Mouse (Mus musculus): Measurements from ENCODE around the gene Maip1. TPM values are rescaled to one million over a fixed set of nuclear protein-coding genes. Genes with fewer than 3 reads are reported as not detected.
A peak's percentile ranks its signal among the peaks of the same experiment; 100 is the strongest.

The Maip1 gene
- 20.4 and 20.7 TPM in 2 replicates for polyA plus RNA-seq (2016; fragmentation: Nextera tagmentation; extraction: Ambion mirVana)

GRCm38 (mm10) chr1:57406187-57407151, at the start of gene Maip1, which contains the start of gene Tyw5:
TSS of gene Maip1 (plus strand) at chr1:57406328.
TSS of gene Tyw5 (minus strand) at chr1:57407101.
- Histone ChIP-seq H3K4me2 (peak within 1 kb of the TSS; percentile 78), H3K4me1 (replicated peaks) (peaks cover 20% of the 10 kb centered on the region), H3K9ac (replicated peaks) (peak within 1 kb of the TSS; percentile 90), H3K27me3 (no peaks in the 10 kb centered on the region), H3K27ac (peak within 1 kb of the TSS; percentile 96), H3K36me3 (peaks cover 11% of the 10 kb centered on the region; the same call in 1 of the 2 replicates), H3K9me3 (no peaks in the 10 kb centered on the region), H3K4me3 (replicated peaks) (peak within 1 kb of the TSS; percentile 84)
- under 1% methylated on average over 72 of the region's 72 CpGs for whole genome bisulfite sequencing
- peak; percentile 80 for ATAC-seq (ENCODE audit: insufficient number of reproducible peaks, insufficient read depth, low FRiP score, low TSS enrichment, low read depth)

- H3K36me3 ChIP-seq = no peaks in the 10 kb centered on the region
- H3K27ac ChIP-seq = no peak overlapping the region
- H3K9me3 ChIP-seq = no peaks in the 10 kb centered on the region
- no peak overlapping the region for H3K4me3 ChIP-seq (replicated peaks)
- H3K27me3 ChIP-seq = no peaks in the 10 kb centered on the region
- H3K4me2 ChIP-seq = no peak overlapping the region
- H3K4me1 ChIP-seq (replicated peaks) = peaks cover 10% of the 10 kb centered on the region; the same call in 1 of the 2 replicates
- peak; percentile 84 for ATAC-seq (ENCODE audit: insufficient number of reproducible peaks, insufficient read depth, low FRiP score, low TSS enrichment, low read depth)
- WGBS = 25% methylated on average over 5 of the region's 5 CpGs
- no peak overlapping the region for H3K9ac ChIP-seq (replicated peaks)
Measured at GRCm38 (mm10) chr1:57358546-57358945, 47.6 kb upstream of the Maip1 start.

GRCm38 (mm10) chr1:57367446-57367845, 38.7 kb upstream of the Maip1 start:
- no peak overlapping the region for H3K9ac ChIP-seq (replicated peaks)
- 94% methylated on average over 3 of the region's 3 CpGs for WGBS
- H3K27me3 ChIP-seq = no peaks in the 10 kb centered on the region
- H3K27ac ChIP-seq = no peak overlapping the region
- H3K9me3 ChIP-seq = no peaks in the 10 kb centered on the region
- no peak overlapping the region for H3K4me2 ChIP-seq
- no peaks in the 10 kb centered on the region for H3K4me1 ChIP-seq (replicated peaks)
- H3K36me3 ChIP-seq = no peaks in the 10 kb centered on the region
- H3K4me3 ChIP-seq (replicated peaks) = no peak overlapping the region
- ATAC-seq (ENCODE audit: insufficient number of reproducible peaks, insufficient read depth, low FRiP score, low TSS enrichment, low read depth) = no peak

- H3K4me3 ChIP-seq (replicated peaks) = no peak overlapping the region
- no peaks in the 10 kb centered on the region for H3K36me3 ChIP-seq
- no peaks in the 10 kb centered on the region for H3K4me1 ChIP-seq (replicated peaks)
- H3K9me3 ChIP-seq = 0 out of 2 replicates have a peak, but pooled peaks cover 2% of the 10 kb centered on the region
- 84% methylated on average over 4 of the region's 4 CpGs for WGBS
- no peak overlapping the region for H3K27ac ChIP-seq
- H3K9ac ChIP-seq (replicated peaks) = no peak overlapping the region
- no peak overlapping the region for H3K4me2 ChIP-seq
- no peak for ATAC-seq (ENCODE audit: insufficient number of reproducible peaks, insufficient read depth, low FRiP score, low TSS enrichment, low read depth)
- H3K27me3 ChIP-seq = no peaks in the 10 kb centered on the region
Measured at GRCm38 (mm10) chr1:57369111-57369510, 37.0 kb upstream of the Maip1 start.

DNA sequence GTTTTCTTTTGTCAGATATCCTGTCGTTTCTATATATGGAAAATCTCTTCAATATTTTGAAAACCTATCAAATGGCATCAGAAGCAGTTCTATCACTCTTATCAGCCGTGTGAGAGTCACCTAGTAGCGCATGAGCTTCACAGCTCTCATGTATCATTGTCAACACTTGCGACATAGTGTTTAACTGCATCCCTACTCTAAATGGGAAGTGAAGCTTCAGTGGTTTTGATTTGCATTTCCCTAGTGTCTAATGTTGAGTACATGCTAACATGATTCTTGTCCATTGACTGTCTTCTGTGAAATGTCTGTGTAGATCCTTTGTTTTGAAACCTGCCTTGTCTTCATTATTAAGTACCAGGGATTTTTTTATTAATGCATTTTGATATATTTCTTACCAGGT, 35.7 kb upstream of the Maip1 start:
- no peaks in the 10 kb centered on the region for H3K27me3 ChIP-seq
- H3K9ac ChIP-seq (replicated peaks) = no peak overlapping the region
- no peak overlapping the region for H3K27ac ChIP-seq
- no peak overlapping the region for H3K4me3 ChIP-seq (replicated peaks)
- no peaks in the 10 kb centered on the region for H3K4me1 ChIP-seq (replicated peaks)
- H3K36me3 ChIP-seq = no peaks in the 10 kb centered on the region
- ATAC-seq (ENCODE audit: insufficient number of reproducible peaks, insufficient read depth, low FRiP score, low TSS enrichment, low read depth) = no peak
- WGBS = 84% methylated on average over 4 of the region's 4 CpGs
- 0 out of 2 replicates have a peak, but pooled peaks cover 2% of the 10 kb centered on the region for H3K9me3 ChIP-seq
- H3K4me2 ChIP-seq = no peak overlapping the region

GRCm38 (mm10) chr1:57375276-57375675, 30.9 kb upstream of the Maip1 start:
- Histone ChIP-seq H3K9me3 (0 out of 2 replicates have a peak, but pooled peaks cover 2% of the 10 kb centered on the region), H3K4me3 (replicated peaks) (no peak overlapping the region), H3K36me3 (no peaks in the 10 kb centered on the region), H3K4me1 (replicated peaks) (peaks cover 13% of the 10 kb centered on the region), H3K27me3 (no peaks in the 10 kb centered on the region), H3K27ac (no peak overlapping the region), H3K9ac (replicated peaks) (no peak overlapping the region), H3K4me2 (no peak overlapping the region)
- 85% methylated on average over 2 of the region's 2 CpGs for WGBS
- ATAC-seq (ENCODE audit: insufficient number of reproducible peaks, insufficient read depth, low FRiP score, low TSS enrichment, low read depth) = no peak

DNA sequence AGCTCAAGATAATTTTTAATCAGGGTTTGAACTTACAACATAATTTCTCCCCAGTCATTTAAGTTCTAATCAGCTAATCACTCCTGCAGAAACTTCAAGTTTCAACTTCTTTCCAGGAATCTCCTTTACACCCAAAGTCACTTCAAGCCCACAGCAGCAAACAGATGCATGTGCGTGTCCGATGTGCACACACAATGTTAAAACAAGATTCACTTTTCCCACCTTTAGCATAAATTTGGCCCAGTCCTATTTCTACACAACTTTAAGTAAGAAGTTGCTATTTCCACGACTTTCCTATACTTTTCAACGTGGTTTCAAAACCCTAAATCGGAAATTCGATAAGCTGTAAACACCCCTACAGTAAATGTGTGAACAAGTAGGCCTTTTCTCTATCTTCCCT, 29.3 kb upstream of the Maip1 start:
- H3K36me3 ChIP-seq = no peaks in the 10 kb centered on the region
- no peak for ATAC-seq (ENCODE audit: insufficient number of reproducible peaks, insufficient read depth, low FRiP score, low TSS enrichment, low read depth)
- no peaks in the 10 kb centered on the region for H3K27me3 ChIP-seq
- peak overlapping the region; percentile 95 for H3K4me2 ChIP-seq
- WGBS = 61% methylated on average over 6 of the region's 6 CpGs
- H3K9me3 ChIP-seq = 0 out of 2 replicates have a peak, but pooled peaks cover 2% of the 10 kb centered on the region
- H3K27ac ChIP-seq = no peak overlapping the region
- H3K4me3 ChIP-seq (replicated peaks) = peak overlapping the region; percentile 89
- no peak overlapping the region for H3K9ac ChIP-seq (replicated peaks)
- peaks cover 13% of the 10 kb centered on the region for H3K4me1 ChIP-seq (replicated peaks)

DNA sequence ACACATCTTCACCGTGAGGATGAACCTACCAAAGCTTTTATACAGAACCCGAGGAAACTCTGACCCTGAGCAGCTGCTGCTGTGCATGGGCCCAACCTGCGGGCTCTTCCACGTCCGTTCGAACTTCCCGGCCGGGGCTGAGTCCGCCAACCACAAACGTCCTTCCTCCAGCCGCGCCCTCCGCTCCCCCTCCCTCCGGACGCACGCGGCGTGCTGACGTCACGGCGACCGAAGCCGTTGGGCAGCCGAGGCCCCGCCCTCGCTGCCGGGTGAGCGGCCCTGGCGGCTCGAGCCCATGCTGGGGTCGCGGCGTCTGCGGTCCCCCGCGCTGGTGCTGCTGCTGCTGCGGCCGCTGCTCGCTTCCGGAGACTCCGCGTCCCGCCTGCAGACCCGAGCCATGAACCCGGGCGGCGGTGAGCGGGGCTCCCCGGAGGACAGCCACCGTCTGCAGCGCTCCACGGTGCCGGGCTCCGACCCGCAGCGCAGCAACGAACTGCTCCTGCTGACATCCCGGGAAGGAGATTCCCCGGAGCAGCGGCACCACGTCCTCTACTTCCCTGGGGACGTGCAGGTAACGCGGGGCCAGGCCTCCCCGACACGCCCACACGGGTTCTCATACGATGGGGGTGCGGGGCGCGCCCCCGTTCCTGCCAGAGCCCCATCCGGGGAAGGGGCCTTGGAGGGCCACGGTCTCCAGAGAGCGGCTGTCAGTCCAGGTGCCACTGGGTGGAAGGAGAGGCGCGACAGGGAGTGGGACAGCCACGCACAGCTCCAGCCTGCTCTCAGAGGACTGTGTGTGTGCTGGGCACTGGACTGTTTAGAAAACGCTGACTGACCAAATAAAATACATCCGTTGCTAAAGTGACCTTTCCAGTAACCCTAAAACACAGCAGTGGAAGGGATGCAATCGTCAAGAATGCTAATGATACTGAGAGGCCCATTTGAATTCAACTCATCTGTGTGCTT, 28.5 kb upstream of the Maip1 start, which contains the start of gene 1700066M21Rik:
Gene 1700066M21Rik, plus strand, starts transcription at position 245 of the 966 bp plus-strand sequence.
- H3K4me2 ChIP-seq = peak within 1 kb of the TSS; percentile 95
- 0 out of 2 replicates have a peak, but pooled peaks cover 2% of the 10 kb centered on the region for H3K9me3 ChIP-seq
- H3K36me3 ChIP-seq = no peaks in the 10 kb centered on the region
- WGBS = under 1% methylated on average over 81 of the region's 81 CpGs
- peaks cover 13% of the 10 kb centered on the region for H3K4me1 ChIP-seq (replicated peaks)
- no peaks in the 10 kb centered on the region for H3K27me3 ChIP-seq
- peak within 1 kb of the TSS; percentile 89 for H3K4me3 ChIP-seq (replicated peaks)
- peak; percentile 96 for ATAC-seq (ENCODE audit: insufficient number of reproducible peaks, insufficient read depth, low FRiP score, low TSS enrichment, low read depth)
- H3K27ac ChIP-seq = peak within 1 kb of the TSS; percentile 87
- H3K9ac ChIP-seq (replicated peaks) = peak within 1 kb of the TSS; percentile 89

DNA sequence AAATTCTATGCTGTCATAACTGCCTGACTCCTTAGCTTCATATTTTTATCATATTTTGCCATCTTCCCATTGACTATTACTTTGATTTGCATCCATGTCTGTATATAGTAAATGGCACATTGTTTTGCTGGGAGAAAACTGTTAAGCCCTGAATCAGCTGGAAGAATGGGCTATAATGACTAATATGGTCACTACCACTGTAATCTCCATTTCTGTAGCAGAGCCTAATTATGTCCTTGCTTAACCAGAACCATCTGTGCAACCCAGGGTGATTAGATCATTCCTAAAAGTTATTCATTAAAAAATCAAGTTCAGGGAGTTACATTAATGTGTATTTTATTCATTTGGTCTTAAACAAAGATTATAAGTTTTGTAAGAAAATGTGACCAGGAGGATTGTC, 19.6 kb upstream of the Maip1 start:
- Histone ChIP-seq H3K27ac (no peak overlapping the region), H3K36me3 (peaks cover 33% of the 10 kb centered on the region), H3K4me1 (replicated peaks) (no peaks in the 10 kb centered on the region), H3K4me3 (replicated peaks) (no peak overlapping the region), H3K4me2 (no peak overlapping the region), H3K9ac (replicated peaks) (no peak overlapping the region), H3K9me3 (no peaks in the 10 kb centered on the region), H3K27me3 (no peaks in the 10 kb centered on the region)
- ATAC-seq (ENCODE audit: insufficient number of reproducible peaks, insufficient read depth, low FRiP score, low TSS enrichment, low read depth) = no peak

- Histone ChIP-seq H3K36me3 (peaks cover 43% of the 10 kb centered on the region), H3K9ac (replicated peaks) (no peak overlapping the region), H3K4me2 (no peak overlapping the region), H3K27me3 (no peaks in the 10 kb centered on the region), H3K9me3 (no peaks in the 10 kb centered on the region), H3K4me3 (replicated peaks) (no peak overlapping the region), H3K27ac (no peak overlapping the region), H3K4me1 (replicated peaks) (no peaks in the 10 kb centered on the region)
- 89% methylated on average over 2 of the region's 2 CpGs for WGBS
- ATAC-seq (ENCODE audit: insufficient number of reproducible peaks, insufficient read depth, low FRiP score, low TSS enrichment, low read depth) = no peak
Measured at GRCm38 (mm10) chr1:57387876-57388275, 18.3 kb upstream of the Maip1 start.
